Mouse (Mus musculus) CH12F3 (cell line): ENCODE results near the gene Atp5e.

Source experiments
- in situ Hi-C: fragments of 300-500 bp; cut with MboI; formaldehyde crosslinking; loops from 2 replicates; pipeline ENCODE4 v1.14.3; 2020; ENCODE audit warnings: low sequenced_read_pairs

Atp5e gene

GRCm38 (mm10) chr2:174421107-174421506, 42.8 kb downstream of the Atp5e start:
- in situ Hi-C loops: no loop called here

DNA sequence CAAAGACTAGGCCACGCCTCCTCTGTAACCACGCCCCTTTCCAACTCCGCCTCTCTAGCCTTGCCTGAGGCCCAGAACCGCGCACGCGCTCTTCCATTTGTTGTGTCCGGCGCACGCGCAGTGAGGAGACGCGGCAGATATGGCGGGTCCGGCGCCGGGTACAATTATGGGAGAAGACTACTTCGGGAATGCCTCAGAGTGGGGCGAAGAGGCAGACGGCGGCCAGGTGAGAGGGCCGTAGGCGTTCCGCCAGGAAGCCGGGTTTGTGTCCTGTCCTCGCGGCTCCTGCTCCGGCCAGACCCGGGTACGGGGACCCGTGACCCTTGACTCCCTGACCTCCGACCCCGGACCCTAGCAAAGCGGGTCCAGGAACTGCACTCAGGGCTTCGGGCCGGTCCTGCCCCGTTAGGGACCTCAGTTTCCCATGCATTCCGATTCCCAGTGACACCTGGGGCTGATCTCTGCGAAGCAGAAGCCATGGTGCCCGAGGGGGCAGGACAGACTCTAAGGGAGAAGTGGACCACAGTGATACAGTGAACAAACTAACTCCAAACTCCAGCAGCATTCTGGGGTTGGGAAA, 48.1 kb downstream of the Atp5e start, which contains the start of gene Nelfcd:
Nelfcd (plus strand) TSS at position 74 of the 580 bp plus-strand sequence.
- in situ Hi-C loops: no loop called here

- in situ Hi-C loops: no loop called here
Observed at GRCm38 (mm10) chr2:174415001-174415730, 48.7 kb downstream of the Atp5e start.

DNA sequence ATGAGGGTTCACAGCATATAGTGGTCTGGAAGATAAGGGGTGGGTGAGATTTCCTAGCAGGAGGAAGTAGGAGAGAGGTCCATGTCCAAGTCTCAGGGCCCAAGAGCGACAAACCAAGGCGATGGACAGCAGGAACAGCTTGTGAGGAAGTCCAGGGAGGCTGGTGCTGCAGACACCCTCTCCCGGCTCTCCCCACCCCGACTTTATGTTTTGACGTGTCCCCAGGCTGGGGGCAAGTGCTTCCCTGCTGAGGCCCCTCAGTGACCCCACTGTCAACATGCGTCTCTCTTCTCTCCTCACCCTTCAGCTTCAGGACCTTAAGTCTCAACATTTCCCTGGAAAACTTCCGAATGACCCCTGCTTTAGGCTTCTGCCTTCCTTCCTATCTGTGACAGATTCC, 50.8 kb downstream of the Atp5e start:
- in situ Hi-C loops: no loop called here
